Mouse (Mus musculus) MEL (cell line): ENCODE measurements around the gene Map6. TPM values are rescaled to one million over a fixed set of nuclear protein-coding genes. Genes with fewer than 3 reads are reported as not detected.

ENCODE experiments used
- DNase-seq: peaks from one replicate; pipeline ENCODE4 v3.0.0; 2011; ENCODE audit warnings: low read depth, low spot score
- H3K27ac ChIP-seq: 2 replicates; pipeline ENCODE4 v1.5.1; 2012; ENCODE audit warnings: low read depth, mild to moderate bottlenecking, control low read depth, low read length, moderate library complexity; ENCODE audit not compliant: control insufficient read depth
- H3K27me3 ChIP-seq, 2 experiments: fragments of 150-350 bp in 1 of 2; sonication (generic) in 1 of 2; 2 replicates each; pipeline ENCODE4 v1.6.1; 2012; ENCODE audit warnings: low read length in 2 of 2, mild to moderate bottlenecking in 2 of 2, improper control_type of control experiment in 1 of 2, moderate library complexity in 1 of 2; ENCODE audit not compliant: insufficient read depth in 2 of 2, control insufficient read depth in 1 of 2
- H3K36me3 ChIP-seq, 2 experiments: 2 replicates each; pipeline ENCODE4 v1.6.1; 2012 to 2014; ENCODE audit warnings: low read length in 2 of 2, improper control_type of control experiment in 1 of 2, inconsistent platforms in 1 of 2, mild to moderate bottlenecking in 1 of 2; ENCODE audit not compliant: insufficient read depth in 2 of 2, control insufficient read depth in 1 of 2
- H3K4me1 ChIP-seq, 2 experiments: fragments of 150-350 bp in 1 of 2; sonication (generic) in 1 of 2; 2 replicates each; pipeline ENCODE4 v1.6.1; 2012; ENCODE audit warnings: low read length in 2 of 2, improper control_type of control experiment in 1 of 2, mild to moderate bottlenecking in 1 of 2; ENCODE audit not compliant: insufficient read depth in 2 of 2, control insufficient read depth in 1 of 2
- H3K4me3 ChIP-seq, 2 experiments: fragments of 150-350 bp in 1 of 2; sonication (generic) in 1 of 2; 2 replicates each; pipeline ENCODE4 v1.5.1; 2012; ENCODE audit warnings: low read depth in 2 of 2, low read length in 2 of 2, mild to moderate bottlenecking in 2 of 2, moderate library complexity in 2 of 2, control low read depth in 1 of 2, improper control_type of control experiment in 1 of 2; ENCODE audit not compliant: control insufficient read depth in 1 of 2, insufficient read depth in 1 of 2
- H3K79me2 ChIP-seq: 2 replicates; pipeline ENCODE4 v1.6.1; 2012; ENCODE audit warnings: mild to moderate bottlenecking, low read length, moderate library complexity; ENCODE audit not compliant: control insufficient read depth, poor library complexity, insufficient read depth
- H3K9ac ChIP-seq: 2 replicates; pipeline ENCODE4 v1.6.1; 2012; ENCODE audit warnings: low read depth, mild to moderate bottlenecking, control low read depth, low read length, moderate library complexity; ENCODE audit not compliant: control insufficient read depth, poor library complexity, severe bottlenecking
- H3K9me3 ChIP-seq: fragments of 150-350 bp; sonication (generic); replicated peaks from 2 replicates; pipeline ENCODE4 v1.6.1; 2012; ENCODE audit warnings: mild to moderate bottlenecking, low read length, improper control_type of control experiment, moderate library complexity; ENCODE audit not compliant: insufficient read depth
- CHD2 ChIP-seq: IDR thresholded peaks from 2 replicates; pipeline ENCODE4 v1.6.1; 2011; ENCODE audit warnings: low read length, improper control_type of control experiment
- CTCF ChIP-seq, 3 experiments: IDR thresholded peaks in 2 of 3; conservative IDR thresholded peaks in 1 of 3; 2 replicates each; pipeline ENCODE4 v1.5.1; 2011 to 2012; ENCODE audit warnings: low read length in 3 of 3, low read depth in 2 of 3, mild to moderate bottlenecking in 2 of 3, improper control_type of control experiment in 1 of 3, inconsistent platforms in 1 of 3, mixed read lengths in 1 of 3, moderate library complexity in 1 of 3; ENCODE audit not compliant: control insufficient read depth in 1 of 3, insufficient read depth in 1 of 3, poor library complexity in 1 of 3, severe bottlenecking in 1 of 3
- E2F4 ChIP-seq: IDR thresholded peaks from 2 replicates; pipeline ENCODE4 v1.6.1; 2011; ENCODE audit warnings: low read depth, low read length, improper control_type of control experiment, borderline replicate concordance
- ELF1 ChIP-seq: IDR thresholded peaks from 2 replicates; pipeline ENCODE4 v1.6.1; 2014; ENCODE audit warnings: low read depth, mild to moderate bottlenecking, inconsistent platforms, low read length, improper control_type of control experiment, moderate library complexity
- ETS1 ChIP-seq: IDR thresholded peaks from 2 replicates; pipeline ENCODE4 v1.6.1; 2012; ENCODE audit warnings: low read depth, mild to moderate bottlenecking, inconsistent platforms, low read length, improper control_type of control experiment, moderate library complexity
- GABPA ChIP-seq: IDR thresholded peaks from 2 replicates; pipeline ENCODE4 v1.6.1; 2012; ENCODE audit warnings: low read depth, mild to moderate bottlenecking, inconsistent platforms, low read length, improper control_type of control experiment, moderate library complexity
- HCFC1 ChIP-seq: IDR thresholded peaks from 2 replicates; pipeline ENCODE4 v1.6.1; 2012; ENCODE audit warnings: low read depth, mild to moderate bottlenecking, inconsistent platforms, low read length, improper control_type of control experiment, moderate library complexity
- JUND ChIP-seq: IDR thresholded peaks from 2 replicates; pipeline ENCODE4 v1.6.1; 2011; ENCODE audit warnings: low read depth, mild to moderate bottlenecking, improper control_type of control experiment, low read length
- KAT2A ChIP-seq: conservative IDR thresholded peaks from 2 replicates; pipeline ENCODE4 v1.6.1; 2012; ENCODE audit warnings: low read depth, low read length, improper control_type of control experiment, inconsistent platforms
- MAX ChIP-seq: IDR thresholded peaks from 2 replicates; pipeline ENCODE4 v1.6.1; 2011; ENCODE audit warnings: low read length, improper control_type of control experiment
- MEF2A ChIP-seq: IDR thresholded peaks from 2 replicates; pipeline ENCODE4 v1.6.1; 2014; ENCODE audit warnings: low read depth, mild to moderate bottlenecking, inconsistent platforms, low read length, improper control_type of control experiment; ENCODE audit not compliant: poor library complexity, insufficient replicate concordance, severe bottlenecking; ENCODE audit errors: extremely low read depth
- MYC ChIP-seq: IDR thresholded peaks from 2 replicates; pipeline ENCODE4 v1.6.1; 2011; ENCODE audit warnings: low read depth, mild to moderate bottlenecking, low read length, improper control_type of control experiment, moderate library complexity
- NELFE ChIP-seq: IDR thresholded peaks from 2 replicates; pipeline ENCODE4 v1.6.1; 2011; ENCODE audit warnings: low read depth, low read length, improper control_type of control experiment
- NRF1 ChIP-seq: IDR thresholded peaks from 2 replicates; pipeline ENCODE4 v1.6.1; 2014; ENCODE audit warnings: low read depth, mild to moderate bottlenecking, inconsistent platforms, low read length, improper control_type of control experiment, moderate library complexity; ENCODE audit not compliant: poor library complexity, insufficient read depth, severe bottlenecking
- POLR2AphosphoS5 ChIP-seq: IDR thresholded peaks from 2 replicates; pipeline ENCODE4 v1.6.1; 2012; ENCODE audit warnings: low read depth, borderline replicate concordance, mild to moderate bottlenecking, inconsistent platforms, low read length, moderate library complexity, mixed read lengths
- RCOR1 ChIP-seq: IDR thresholded peaks from 2 replicates; pipeline ENCODE4 v1.6.1; 2012; ENCODE audit warnings: low read depth, mild to moderate bottlenecking, inconsistent platforms, low read length, improper control_type of control experiment
- SIN3A ChIP-seq: IDR thresholded peaks from 2 replicates; pipeline ENCODE4 v1.6.1; 2012; ENCODE audit warnings: low read length, improper control_type of control experiment, inconsistent platforms
- SMC3 ChIP-seq: IDR thresholded peaks from 2 replicates; pipeline ENCODE4 v1.6.1; 2011; ENCODE audit warnings: low read depth, low read length, improper control_type of control experiment
- TBP ChIP-seq: IDR thresholded peaks from 2 replicates; pipeline ENCODE4 v1.8.0; 2011; ENCODE audit warnings: low read depth, low read length, improper control_type of control experiment
- TCF12 ChIP-seq: IDR thresholded peaks from 2 replicates; pipeline ENCODE4 v1.6.1; 2014; ENCODE audit warnings: low read depth, mild to moderate bottlenecking, inconsistent platforms, low read length, improper control_type of control experiment, moderate library complexity
- USF2 ChIP-seq, 2 experiments: IDR thresholded peaks; 2 replicates each; pipeline ENCODE4 v1.6.1; 2011 to 2012; ENCODE audit warnings: improper control_type of control experiment in 2 of 2, low read length in 2 of 2, borderline replicate concordance in 1 of 2, inconsistent platforms in 1 of 2, low read depth in 1 of 2, mild to moderate bottlenecking in 1 of 2; ENCODE audit not compliant: insufficient read depth in 1 of 2
- ZC3H11A ChIP-seq: IDR thresholded peaks from 2 replicates; pipeline ENCODE4 v1.6.1; 2012; ENCODE audit warnings: low read depth, mild to moderate bottlenecking, inconsistent platforms, low read length, improper control_type of control experiment
- ZMIZ1 ChIP-seq: IDR thresholded peaks from 2 replicates; pipeline ENCODE4 v1.6.1; 2012; ENCODE audit warnings: low read depth, mild to moderate bottlenecking, inconsistent platforms, low read length, improper control_type of control experiment, moderate library complexity
- ZNF384 ChIP-seq: IDR thresholded peaks from 2 replicates; pipeline ENCODE4 v1.6.1; 2012; ENCODE audit warnings: low read depth, mild to moderate bottlenecking, inconsistent platforms, low read length, improper control_type of control experiment
- polyA plus RNA-seq, 2 experiments: library from polyadenylated mRNA; stranded (reverse) in 1 of 2; unstranded in 1 of 2; fragments of >175 nt in 1 of 2; fragments of >200 nt in 1 of 2; gene quantifications; 2 replicates each; pipeline versions ENCODE4 v1.2.1 to v1.2.4; 2012; ENCODE audit warnings: low replicate concordance in 2 of 2, low read depth in 1 of 2; ENCODE audit not compliant: insufficient read length in 2 of 2, insufficient read depth in 1 of 2, missing spikeins in 1 of 2
- total RNA-seq: library from RNA; depleted of rRNA; stranded (reverse); fragments of 300-350 nt; gene quantifications from 2 replicates; pipeline ENCODE4 v1.2.3, GENCODE M21; 2012

The Map6 gene
- total and polyA plus RNA-seq, 3 experiments, result not detected

- H3K79me2 ChIP-seq, result no peaks in the 10 kb centered on the region
- H3K9me3 ChIP-seq, result no peaks in the 10 kb centered on the region
- no peak overlapping the region for H3K27ac ChIP-seq
- DNase-seq, result no peak
- TF ChIP-seq SMC3 (no peak), JUND (no peak), KAT2A (no peak), MAX (no peak), GABPA (no peak), ELF1 (no peak), ZMIZ1 (no peak), TBP (no peak), ETS1 (no peak), NRF1 (no peak)
- TF ChIP-seq, all 39 proteins: peak for 0
- no peaks in the 10 kb centered on the region for H3K36me3 ChIP-seq
- H3K9ac ChIP-seq, result no peak overlapping the region
- peaks cover 6 to 10% of the 10 kb centered on the region in 2 experiments; a peak in 3 of 4 replicates for H3K27me3 ChIP-seq
- H3K4me3 ChIP-seq, result no peak overlapping the region
- H3K4me1 ChIP-seq, result no peaks in the 10 kb centered on the region
These were observed 36.8 kb downstream of the Map6 start for GRCm38 (mm10) chr7:99304029-99304428.

- Histone ChIP-seq H3K79me2 (no peaks in the 10 kb centered on the region), H3K9me3 (no peaks in the 10 kb centered on the region), H3K4me1 (no peaks in the 10 kb centered on the region), H3K4me3 (no peak overlapping the region), H3K27me3 (peaks cover 6 to 10% of the 10 kb centered on the region in 2 experiments; a peak in 3 of 4 replicates), H3K27ac (no peak overlapping the region), H3K9ac (no peak overlapping the region), H3K36me3 (no peaks in the 10 kb centered on the region)
- no peak for DNase-seq
- TF ChIP-seq MEF2A (no peak), NRF1 (no peak), E2F4 (no peak), TCF12 (no peak), ZNF384 (no peak), MYC (no peak), RCOR1 (no peak), CTCF (IDR thresholded peaks at IDR 0.05 in 2 of 3, conservative IDR thresholded peaks at IDR 0.05 in 1 of 3; ENCODE audit: control insufficient read depth in 1 of 3, insufficient read depth in 1 of 3, low read depth in 2 of 3, low read length in 3 of 3, poor library complexity in 1 of 3, severe bottlenecking in 1 of 3) (no peak), ELF1 (no peak), POLR2AphosphoS5 (no peak), HCFC1 (no peak), USF2 (IDR thresholded peaks at IDR 0.05; ENCODE audit: borderline replicate concordance in 1 of 2, insufficient read depth in 1 of 2, low read depth in 1 of 2, low read length in 2 of 2) (no peak), CHD2 (no peak), JUND (no peak), NELFE (no peak), ZMIZ1 (no peak), SIN3A (no peak), TBP (no peak), ZC3H11A (no peak)
These were observed 37.7 kb downstream of the Map6 start for GRCm38 (mm10) chr7:99304949-99305372.
